Mouse (Mus musculus) forelimb bud, embryonic 11.5 days (tissue): ENCODE results near the gene Tcf7l2.

Source experiments
- DNase-seq: peaks from one replicate; pipeline ENCODE4 v3.0.0-alpha.2; 2012; ENCODE audit warnings: low read depth, low spot score

Tcf7l2 gene

DNA sequence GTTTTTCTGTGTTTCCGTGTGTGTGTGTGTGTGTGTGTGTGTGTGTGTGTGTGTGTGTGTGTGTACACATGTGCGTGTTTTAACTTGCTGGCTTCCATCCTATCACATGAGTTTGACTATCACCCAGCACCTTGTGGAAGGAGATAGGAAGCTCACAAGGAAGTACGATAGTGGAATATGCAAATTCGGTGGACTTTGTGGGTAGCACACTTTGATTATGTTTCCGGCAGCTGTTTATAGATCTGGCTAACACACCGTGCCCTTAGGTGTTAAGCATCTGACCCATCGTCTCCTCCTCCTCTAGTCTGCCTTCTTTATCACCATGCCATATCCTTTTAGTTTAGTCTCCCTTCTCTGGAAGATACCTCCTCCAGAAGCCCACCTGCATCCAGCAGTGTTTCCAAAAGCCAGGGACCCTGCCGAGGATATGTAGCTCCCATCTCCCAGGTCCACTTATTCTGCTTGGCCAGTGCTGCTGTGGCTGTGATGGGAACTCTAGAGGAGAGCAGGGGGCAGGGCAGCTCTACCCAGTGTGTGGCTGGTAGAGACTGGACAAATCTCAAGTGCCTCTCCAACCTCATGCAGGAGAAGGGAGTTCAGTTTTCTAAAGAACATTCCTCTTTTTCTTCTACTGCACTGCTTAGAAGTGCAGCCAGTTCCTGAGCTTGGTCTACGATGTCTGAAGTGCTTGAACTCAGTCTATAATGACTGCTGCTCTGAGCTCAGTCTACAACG is 118.6 kb downstream of the Tcf7l2 start:
- DNase-seq = no peak

DNA sequence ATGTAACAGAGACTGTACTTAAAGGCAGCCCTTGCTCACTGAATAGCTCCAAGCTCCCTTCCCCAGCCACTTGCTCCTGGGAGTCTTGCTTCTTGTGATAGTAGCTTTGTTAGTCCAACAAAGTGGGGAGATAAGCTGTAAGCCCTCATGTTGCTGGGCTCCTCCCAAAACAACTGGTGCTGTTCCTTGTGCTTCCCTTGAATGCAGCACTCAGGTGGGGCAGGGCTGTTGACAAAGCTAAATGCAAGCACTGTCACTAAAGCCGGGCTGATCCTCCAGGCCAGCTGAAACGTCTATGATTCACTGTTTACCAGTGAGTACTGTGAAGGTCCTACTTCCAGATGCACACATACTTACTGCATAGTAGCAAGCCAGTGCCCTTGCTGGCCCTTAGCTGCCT is 120.1 kb downstream of the Tcf7l2 start:
- DNase-seq = no peak

DNA sequence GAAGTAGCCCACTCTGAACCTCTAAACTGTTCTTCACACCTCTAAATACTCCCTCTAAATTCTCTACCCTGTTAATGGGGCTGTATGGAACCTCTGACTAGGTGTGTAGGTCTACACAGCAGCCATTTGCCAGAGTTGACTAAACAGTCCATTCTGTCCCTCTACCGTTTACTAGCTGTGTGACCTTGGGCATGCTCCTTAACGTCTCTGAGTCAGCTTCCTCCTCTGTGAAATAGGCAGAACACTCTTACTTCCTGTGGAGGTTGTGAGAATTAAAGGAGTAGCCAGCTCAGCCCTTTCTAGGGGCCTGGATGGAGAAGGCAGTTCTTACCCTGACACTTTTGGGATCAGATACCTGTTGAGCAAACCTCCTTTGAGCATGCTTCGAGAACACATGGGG is 120.9 kb downstream of the Tcf7l2 start:
- no peak for DNase-seq

DNA sequence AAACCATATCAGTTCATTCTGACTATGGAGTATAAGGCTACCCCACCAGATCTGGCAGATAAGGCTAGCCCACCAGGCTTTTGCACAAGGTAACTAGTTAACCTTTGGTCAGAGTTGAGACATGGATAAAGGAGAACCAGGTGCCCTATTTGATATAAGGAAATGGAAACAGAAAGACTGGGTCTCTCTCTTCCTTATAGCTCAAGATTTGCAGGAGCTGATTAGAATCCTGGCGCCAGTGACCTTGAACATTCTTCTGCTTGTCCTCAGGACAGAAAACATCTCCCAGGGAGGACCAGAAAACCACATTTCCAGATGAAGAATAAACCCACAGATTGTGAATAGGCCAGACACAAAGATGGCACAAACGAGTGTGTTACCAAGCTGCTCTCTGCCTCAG is 123.4 kb downstream of the Tcf7l2 start:
- no peak for DNase-seq

DNA sequence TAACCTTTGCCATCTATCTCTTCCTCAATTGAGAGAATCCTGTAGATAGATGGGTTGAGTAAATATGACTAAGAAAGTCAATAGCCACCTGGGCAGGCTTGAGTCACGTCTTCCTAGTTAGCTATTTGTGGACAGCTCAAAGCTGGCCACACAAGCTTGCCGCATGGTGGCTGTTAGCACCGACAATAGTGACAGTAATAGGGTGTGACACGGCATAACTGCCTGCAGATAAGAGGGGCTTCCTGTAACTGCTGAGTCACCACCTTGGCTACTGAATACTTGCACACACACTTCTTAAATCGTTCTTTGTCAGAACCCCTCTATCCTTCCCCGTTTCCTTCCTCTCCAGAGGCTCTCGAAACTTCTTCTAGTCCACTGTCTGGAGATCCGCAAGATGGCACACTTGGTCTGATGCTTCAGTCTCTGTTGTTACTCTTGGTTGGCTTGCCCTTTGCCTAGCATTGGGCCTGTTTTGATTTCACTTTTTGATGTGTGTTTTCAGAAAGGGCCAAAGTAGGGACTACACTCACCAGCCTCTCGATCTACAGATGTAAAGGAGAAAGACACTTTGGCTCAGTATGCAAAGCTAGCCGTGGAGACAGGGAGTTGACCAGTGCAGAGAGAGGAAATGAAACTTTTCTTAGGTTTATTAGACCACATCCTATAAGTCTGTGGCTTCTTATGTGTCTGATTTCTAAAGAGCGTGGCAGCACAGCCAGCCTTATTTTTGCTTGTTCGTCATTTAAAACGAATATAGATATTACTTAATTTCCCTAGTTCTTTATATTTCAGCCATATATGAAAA is 124.4 kb downstream of the Tcf7l2 start:
- DNase-seq = no peak

DNA sequence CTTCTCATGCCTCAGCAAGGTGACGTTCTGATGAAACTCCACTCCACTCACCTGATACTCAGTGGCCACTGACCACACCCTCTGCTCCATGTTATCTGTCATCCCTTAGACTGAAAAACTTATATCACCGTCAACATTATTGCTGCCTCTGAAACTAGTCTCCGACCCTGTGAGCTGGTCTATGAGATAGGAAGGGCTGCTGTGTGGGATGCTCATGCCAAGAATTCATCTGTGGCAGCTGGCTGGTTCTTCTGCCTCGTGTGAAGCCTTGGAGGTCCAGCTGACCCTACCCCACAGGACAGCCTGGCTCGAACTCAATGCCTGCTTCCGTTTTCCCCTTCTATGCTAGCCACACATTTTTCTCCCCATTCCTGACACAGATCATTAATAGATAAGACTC is 125.6 kb downstream of the Tcf7l2 start:
- DNase-seq = no peak

DNA sequence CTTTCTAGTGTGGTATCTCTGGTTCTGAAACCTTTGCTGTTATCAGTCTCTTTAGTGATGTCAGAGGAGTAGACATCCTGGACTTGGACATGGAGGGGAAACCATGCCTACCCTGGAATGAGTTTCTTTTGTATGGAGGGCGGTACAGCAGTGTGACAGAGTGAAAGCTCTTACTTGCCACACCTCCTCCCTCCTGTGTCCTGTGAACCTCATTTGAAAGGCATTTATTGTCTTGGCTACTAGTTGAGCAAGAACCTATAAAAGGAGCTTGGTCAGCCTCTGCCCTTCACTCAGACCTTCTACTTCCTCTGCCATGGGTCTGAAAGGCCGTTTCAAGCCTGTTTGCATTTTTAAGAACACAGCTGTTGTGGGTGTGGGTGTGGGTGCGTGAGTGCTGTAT is 126.3 kb downstream of the Tcf7l2 start:
- no peak for DNase-seq

DNA sequence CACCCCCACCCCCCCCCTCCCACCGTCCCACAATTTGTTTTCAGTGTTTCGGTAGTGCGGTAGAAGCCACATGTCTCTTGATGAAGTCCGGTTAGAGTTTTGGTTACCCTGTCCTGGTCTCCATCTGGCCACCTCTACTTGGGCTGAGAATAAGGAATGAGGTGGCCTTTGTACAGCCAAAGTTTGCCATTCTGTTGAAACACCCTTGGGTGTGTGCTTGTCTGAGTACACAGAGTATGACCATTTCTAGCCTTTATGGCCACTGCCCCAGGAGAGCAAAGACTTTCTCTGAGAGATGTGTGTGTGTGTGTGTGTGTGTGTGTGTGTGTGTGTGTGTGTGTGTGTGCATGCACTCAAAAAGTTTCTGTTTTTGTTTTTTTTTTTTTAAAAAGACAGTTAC is 127.0 kb downstream of the Tcf7l2 start:
- DNase-seq = no peak

DNA sequence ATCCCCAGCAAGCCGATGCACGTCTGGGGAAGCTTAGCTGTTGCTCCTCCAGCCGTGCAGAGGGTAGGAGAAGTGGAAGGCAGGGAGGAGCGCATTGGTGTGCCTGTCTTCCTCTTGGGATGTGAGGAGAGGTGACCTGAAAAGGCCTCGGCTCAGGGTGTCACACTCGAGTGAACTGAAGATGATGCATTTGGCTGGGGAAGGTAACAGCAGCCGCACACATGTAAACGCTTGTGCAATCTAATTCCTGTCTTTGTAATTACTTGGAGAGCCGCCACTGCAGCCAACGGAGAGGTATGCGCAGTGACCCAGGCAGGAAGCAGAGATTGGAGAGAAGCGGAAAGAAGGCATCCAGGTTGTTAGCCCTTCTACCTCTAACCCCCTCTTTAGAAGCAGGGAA is 129.2 kb downstream of the Tcf7l2 start:
- DNase-seq = no peak

DNA sequence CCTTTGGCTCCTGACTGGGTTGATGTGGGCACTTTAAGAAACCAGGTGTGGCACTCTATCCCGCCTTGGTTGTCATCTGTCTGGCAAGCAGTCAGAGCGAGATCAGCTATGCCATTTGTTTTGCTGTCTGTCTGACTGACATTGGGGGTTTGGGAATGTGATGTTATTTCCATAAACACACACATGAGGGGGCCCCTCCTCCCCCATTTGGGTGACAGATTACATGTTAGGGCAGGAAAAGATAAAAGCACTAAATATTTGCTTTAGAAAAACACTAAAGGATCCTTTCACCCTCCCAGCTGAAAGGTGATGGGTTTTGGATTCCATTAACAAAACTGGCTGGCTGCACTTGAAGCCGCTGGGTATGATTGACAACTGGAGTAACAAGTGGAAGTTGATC is 129.9 kb downstream of the Tcf7l2 start:
- no peak for DNase-seq

DNA sequence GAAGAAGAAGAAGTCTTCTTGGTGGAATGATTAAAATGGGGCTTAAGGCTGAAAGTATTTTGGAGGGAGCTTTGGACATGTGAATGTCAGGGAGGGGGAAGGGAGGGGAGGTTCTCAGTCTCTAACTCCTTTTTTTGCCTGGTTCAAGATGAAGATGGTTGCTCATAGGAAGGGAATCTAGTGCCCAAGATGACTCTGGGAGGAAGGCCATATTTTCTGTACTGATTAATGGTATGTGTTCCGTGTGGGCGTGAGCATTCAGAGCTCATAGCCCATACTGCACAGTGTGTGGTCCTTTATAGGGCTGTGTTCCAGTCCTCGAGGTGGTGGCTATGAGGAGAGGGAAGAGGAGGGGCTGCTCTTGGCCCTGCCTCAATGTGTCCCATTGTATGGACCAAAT is 131.6 kb downstream of the Tcf7l2 start:
- no peak for DNase-seq

DNA sequence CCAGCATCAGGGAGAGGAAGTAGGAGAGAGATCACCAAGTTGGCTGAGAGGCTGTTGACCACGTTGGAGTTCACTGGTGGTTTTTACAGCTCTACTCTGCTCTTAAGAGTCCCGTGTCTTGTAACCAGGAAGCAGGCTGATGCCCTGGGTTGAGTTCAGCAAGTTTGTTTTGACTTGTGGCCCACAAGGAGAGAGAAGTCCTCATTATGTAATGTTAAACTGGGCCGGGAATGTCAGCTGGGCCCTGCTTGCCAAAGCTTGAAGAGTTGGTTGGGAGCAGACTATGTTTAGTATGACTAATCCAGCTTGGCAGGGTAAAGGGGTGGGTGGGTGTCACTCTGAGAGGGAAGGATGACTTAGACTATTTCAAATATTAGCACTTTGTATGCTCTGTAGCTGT is 134.9 kb downstream of the Tcf7l2 start:
- no peak for DNase-seq

DNA sequence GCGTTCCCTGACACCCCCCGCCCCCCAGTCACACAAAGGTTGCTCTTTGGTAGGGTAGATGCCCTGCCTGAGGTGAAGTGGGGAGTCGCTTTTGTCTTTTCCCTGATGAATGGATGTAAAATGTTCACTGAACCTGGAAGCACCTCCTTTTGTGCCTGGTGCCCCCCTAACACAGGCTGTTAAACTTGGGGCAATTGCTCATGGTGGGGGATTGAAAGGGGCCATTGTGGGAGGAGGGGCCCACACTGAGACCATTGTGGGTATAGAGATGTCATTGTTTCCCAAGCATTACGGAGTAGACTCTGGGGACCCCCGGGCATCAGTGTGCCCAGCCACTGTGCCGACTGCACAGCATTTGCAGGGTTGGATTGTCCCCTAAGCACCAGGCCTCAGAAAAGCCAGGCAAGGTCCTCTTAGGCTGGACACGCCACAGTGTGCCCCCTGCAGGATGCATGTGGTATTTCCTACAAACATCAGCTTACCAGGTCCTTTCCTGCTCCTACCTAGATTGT is 135.8 kb downstream of the Tcf7l2 start:
- DNase-seq = peak; percentile 65

DNA sequence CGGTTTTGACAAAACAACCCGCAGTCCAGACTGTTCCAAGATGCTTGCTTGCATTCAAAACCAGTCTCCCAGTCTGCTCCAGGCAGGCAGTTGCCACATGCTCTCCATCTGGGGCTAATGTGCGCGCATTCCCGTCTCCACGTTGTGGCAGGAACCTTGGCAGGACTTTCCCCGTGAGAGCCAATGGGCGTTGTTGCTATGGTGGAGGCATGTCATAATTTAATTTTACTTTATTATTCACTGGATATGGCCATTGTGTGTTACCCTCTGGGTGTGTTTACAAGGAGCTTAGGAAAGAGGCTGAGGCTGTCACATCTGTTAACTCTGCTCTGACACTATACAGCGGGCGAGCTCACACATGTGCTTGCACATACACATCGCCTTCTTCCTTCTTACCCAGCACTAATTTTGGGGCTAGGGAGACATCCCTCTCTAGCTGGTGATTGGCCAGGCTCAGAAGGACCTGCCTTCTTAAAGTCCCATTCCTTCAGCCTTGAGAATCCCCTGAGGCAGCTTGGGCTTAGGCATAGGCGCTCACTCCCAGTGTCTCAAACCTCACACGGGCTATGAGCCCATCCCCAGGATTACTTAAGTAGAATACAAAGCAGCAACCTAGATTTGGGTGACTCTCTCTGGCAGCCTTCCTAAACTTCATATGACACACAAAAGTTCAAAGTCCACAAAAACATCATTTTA is 139.2 kb downstream of the Tcf7l2 start:
- DNase-seq = no peak

DNA sequence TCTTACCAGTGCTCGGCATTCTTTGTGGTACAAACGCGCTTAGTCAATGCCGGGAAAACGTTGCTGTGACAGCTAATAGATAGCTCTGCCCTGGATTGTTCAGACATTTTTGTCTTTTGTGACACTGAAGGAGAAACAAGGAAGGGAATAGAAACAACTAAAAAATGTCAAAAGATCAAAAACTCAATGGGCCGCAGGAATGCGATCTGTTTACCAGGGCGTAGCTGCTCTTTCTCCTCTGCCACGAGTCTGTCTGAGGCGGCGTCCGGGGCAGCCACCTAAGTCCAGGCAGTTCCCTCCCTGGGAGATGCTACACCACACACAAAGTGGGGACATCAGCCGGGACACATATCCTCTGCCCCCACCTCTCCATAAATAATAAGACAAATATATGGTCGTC is 144.9 kb downstream of the Tcf7l2 start:
- DNase-seq = no peak

DNA sequence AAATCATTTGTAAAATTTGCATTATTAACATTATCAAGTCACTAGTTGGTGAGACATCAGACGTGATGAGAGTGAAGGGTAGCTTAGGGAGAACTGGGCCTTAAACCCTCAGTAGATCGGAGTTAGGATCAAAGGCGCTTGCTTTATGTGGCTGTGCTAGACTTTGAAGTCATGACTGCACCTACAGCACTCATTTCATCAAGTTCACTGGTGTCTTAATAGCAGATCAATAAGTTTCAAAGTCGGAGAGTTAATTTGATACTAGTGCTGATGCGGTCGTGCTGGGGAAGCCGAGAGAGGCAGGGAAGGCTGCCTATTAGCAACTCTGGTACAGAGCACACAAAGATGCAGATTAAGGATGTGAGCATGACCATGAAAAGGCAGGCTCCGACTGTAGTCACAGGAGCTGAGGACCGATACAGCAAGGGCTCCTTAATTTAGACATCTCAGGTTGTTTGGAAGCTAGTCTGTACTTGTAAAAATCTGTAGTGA is 150.1 kb downstream of the Tcf7l2 start:
- DNase-seq = no peak

DNA sequence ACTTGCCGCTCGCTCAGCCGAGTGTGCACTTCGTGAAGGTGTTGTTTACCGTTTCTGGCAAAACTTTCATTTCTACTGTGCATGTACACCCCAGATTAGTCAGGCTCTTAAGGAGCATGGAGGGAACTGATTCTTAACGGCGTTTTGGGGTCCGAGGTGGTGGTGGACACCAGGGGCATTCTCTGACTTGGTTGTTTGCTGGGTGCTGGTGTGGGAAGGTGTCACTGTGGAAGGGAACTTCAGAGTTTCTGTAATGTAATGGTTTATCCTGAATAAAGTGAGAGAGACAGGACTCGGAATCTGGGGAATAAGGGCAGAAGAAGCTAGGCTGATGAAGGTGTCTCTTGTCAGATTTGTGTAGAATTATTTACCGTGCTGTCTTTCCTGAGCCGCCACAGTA is 151.9 kb downstream of the Tcf7l2 start:
- no peak for DNase-seq

DNA sequence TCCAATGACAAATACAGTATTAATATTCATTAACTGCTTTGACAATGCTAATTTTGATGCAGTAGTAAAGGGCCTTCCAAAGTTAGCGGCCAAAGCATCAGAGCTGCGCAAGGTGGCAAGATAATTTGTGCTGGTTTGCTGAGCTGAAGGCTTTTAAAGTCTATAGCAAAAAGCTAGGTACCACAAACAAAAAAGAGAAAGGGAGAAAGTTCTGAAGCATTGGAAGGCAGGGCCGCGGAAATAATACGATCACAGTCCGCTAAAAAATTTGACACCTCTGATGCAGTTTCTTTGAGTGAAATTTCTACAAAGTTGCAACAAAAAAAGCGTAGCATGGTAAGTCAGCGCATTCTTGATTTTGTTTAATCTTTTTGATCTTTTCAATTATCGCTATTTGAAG is 152.8 kb downstream of the Tcf7l2 start:
- no peak for DNase-seq

DNA sequence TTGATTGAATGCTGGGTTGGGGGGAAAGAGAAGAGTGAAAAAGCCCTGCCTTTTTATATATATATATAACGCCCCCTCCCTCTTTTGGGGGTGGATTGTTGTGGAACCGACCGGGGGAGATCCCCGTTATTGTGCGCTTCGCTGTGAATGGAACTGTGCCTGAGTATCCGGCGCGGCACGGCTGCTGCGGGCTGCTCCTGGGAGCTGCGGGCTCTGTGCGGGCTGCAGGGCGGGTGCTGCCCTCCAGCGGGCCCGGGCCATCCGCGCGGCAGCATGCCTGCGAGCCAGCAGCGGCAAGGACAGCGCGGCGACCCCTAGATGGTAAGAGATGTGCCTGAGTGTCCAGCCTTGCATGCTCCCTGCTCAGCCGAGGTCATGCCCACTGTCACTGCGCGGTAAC is 153.7 kb downstream of the Tcf7l2 start:
- no peak for DNase-seq

DNA sequence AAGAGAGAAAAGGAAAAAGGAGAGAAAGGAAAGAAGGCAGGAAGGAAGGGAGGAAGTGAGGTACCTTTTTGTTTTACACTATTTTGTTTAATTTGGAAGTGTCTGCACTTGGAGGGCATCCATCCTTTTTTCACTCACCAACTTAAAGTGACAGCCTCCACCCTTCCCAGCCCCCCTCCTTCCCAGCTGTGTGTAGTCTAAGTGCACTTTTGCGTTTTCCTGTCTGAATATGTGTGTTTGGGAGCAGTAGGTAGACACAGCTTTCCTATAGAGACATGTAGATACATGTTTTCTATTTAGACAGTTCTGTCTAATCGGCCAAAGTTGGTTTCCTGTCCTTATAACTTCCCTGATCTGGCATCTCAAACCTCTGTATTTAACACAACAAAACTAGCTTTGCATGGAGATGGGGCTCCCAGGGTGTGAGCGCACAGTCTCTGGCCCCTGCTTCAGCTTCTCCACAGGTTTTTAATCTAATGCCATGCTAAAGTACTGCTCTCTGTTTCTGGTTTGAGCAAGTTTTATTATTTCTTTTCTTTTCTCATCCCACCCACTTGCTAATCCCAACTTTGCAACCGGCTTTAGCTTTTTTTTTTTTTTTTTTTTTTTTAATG is 154.3 kb downstream of the Tcf7l2 start:
- DNase-seq = no peak

DNA sequence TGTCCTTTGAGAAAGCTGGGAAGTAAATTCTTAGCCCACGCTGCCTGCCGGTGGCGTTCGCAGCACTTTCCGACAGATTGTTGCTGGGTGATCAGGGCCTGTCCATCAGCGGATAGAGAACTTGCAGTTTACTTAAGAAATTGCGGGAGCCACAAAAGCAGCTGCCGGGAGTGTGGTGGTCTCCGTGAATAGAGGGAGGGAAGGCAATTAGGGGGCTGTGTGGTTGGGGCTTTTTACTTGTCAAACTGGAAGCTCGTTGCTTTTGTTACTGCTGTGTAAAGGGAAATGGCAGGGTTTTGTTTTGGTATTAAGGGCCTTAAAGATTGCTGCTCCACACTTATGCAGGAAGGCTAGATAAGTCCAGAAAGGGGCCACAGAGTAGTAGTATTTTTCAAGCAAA is 155.0 kb downstream of the Tcf7l2 start:
- no peak for DNase-seq
